Mouse (Mus musculus): ENCODE measurements around the gene Gm2115. TPM values are rescaled to one million over a fixed set of nuclear protein-coding genes. Genes with fewer than 3 reads are reported as not detected.

Gene Gm2115
- 0.77 and 1.3 TPM in 2 replicates for polyA plus RNA-seq (2012; rRNA removed)

GRCm38 (mm10) chr7:84528796-84529533 is at the start of gene Gm2115:
Gene Gm2115 (plus strand): TSS chr7:84528954.

GRCm38 (mm10) chr7:84606293-84606749 is 77.6 kb downstream of the Gm2115 start, which contains the start of gene Fah:
Gene Fah (minus strand): TSS chr7:84606722.

Other genes with a start within 250 kb of the Gm2115 start
- 0.41 and 0.62 TPM in 2 replicates for gene Arnt2, start 118.8 kb upstream of the Gm2115 start, polyA plus RNA-seq (2012; rRNA removed)
- gene Fah, start 77.8 kb downstream of the Gm2115 start, polyA plus RNA-seq (2012; rRNA removed), result 12.6 and 13.7 TPM in 2 replicates
- 20.1 and 24.4 TPM in 2 replicates for gene Zfand6, start 161.0 kb downstream of the Gm2115 start, polyA plus RNA-seq (2012; rRNA removed)